Mouse (Mus musculus) A20 (cell line): ENCODE data around the gene Ptger1.

Experiments used
- DNase-seq: peaks from one replicate; pipeline ENCODE4 v3.0.0-alpha.2; 2011; ENCODE audit warnings: low read depth, low spot score

Ptger1 gene

DNA sequence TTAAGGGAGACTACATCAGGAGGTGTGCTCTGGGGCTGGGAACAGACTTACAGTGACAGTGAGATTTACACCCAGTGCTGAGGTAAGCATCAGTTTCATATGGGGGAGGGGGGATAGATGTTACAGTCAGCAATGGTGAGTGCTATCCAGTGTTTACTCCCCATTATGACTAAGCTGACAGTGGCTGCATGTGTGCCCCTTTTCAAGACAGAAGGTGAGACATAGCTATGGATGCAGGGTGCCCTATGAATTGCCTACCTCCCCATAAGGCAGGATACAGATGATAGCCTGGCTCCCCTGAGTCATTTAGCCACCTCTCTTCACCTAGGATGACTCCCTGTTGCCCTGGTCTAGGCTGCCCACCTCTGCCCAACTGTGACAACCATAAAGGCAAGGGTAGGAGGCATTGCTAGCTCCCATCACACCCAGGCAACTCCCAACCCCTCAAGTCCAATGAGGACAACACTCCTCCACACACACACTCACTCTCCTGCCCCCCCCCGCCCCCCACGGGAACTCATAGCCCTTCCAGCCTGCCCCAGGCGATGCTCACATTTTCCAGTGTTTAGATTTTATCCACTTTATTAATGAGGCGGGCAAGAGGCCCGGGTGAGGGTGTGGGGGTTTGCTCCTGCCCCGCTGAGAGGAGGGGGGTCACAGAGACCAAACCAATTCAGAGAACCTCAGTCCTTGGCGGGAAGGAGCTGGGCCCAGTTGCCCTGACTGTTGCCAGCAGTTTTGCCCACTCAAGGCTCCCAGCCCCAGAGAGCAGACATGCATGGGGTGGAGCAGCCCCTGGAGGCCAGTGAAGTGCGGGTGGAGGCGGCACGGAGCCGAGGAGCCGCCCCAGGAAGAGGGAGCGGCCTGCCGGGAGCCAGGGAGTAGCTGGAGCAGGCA lies at the start of gene Ptger1:
Ptger1 (plus strand) TSS at position 710 of the 897 bp plus-strand sequence.
- no peak for DNase-seq

DNA sequence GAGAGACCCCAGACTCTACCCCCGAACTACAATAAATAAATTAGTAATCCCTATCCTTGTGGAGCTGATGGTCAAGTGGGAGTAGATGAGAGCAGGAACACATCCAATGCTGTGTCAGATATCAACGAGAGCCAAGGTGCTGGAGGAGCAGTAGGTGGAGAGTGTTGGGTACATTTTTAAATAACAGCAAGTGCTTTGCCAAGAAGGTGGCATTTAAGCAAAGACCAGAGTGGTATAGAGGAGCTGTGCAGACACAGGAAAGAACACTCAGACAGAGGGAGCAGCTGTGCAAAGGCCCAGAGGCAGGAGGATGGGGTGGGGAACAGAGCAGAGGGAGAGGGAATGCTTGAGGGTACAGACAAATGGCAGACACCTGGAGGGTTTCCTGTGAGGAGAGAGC lies 49.4 kb upstream of the Ptger1 start:
- DNase-seq = no peak

DNA sequence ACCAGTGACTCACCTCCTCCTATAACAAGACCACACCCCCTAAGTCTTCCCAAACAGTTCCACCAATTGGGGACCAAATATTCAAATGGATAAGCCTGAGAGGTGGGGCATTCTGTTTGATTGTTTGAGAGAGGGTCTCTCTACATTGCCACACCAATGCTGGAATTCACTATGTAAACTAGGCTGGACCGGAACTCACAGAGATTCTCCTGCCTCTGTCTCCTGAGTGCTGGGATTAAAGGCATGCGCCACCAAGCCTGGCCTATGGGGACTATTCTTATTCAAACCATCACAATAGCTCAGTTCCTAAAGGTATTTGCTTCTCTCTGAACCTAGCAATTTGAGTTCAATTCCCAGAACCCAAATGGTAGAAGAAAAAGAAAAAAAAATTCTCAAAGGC lies 47.9 kb upstream of the Ptger1 start:
- DNase-seq = no peak

DNA sequence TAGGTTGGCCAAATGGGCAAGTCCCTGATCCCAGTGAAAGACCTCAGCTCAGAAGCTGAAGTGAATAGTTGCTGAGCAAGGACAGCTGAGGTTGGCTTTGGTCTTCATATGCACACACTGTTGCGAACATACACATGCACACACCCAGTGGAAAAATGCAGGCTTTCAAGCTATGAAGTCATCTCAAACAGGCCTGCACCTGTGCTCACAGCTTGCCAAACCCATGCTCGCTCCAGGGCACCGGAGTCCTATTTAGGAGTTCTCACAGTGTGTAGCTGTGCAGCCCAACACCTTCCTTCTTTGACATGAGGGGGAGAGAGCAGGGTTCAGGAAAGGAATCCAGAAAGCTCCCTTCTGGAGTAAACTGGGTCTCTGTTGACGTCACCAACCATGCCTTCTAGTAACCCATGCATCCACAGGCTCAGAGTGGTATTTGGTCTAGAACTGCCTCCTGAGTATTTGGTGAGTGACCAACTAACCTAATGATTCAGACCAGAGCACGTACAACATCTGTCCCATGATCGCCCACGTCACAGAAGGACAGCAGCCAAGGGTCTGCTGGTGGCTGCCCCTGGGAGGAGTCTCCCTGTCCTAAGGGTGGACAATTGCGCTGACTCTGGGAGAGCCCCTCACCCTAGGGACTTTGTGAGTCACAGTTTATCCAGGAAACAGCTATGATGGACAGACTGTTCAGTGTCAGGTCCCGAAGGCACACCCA lies 46.8 kb upstream of the Ptger1 start:
- DNase-seq = no peak

DNA sequence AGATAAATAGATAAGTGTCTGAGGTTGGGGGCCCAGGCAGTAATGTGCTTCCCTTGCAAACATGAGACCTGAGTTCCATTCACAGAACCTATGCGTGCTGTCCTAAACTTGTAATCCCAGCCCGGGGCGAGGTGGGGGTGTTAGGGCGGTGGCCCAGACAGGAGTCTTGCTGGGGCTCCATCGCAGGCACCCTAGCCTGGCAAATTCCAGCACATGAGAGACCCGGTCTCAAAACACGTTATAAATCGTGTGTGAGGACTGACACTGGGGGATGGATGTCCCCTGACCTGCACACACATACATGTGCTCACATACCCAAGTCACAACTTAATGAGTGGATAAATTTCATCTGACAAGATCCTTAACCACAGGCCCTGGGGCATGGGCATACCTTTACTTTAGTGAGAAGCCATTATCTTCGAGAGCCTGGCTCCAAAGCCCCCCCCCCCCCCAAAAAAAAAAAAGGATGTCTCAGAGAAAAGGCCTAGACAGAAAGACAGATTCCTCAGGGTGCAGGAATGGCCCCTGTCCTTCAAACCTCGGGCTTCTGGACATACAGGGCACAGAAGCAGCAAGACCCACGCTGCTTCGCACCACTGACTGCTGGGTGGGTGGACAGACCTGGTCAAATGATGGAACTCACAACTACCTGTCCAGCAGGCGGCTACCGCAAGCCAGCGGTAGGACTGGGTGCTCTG lies 44.6 kb upstream of the Ptger1 start:
- DNase-seq = no peak

DNA sequence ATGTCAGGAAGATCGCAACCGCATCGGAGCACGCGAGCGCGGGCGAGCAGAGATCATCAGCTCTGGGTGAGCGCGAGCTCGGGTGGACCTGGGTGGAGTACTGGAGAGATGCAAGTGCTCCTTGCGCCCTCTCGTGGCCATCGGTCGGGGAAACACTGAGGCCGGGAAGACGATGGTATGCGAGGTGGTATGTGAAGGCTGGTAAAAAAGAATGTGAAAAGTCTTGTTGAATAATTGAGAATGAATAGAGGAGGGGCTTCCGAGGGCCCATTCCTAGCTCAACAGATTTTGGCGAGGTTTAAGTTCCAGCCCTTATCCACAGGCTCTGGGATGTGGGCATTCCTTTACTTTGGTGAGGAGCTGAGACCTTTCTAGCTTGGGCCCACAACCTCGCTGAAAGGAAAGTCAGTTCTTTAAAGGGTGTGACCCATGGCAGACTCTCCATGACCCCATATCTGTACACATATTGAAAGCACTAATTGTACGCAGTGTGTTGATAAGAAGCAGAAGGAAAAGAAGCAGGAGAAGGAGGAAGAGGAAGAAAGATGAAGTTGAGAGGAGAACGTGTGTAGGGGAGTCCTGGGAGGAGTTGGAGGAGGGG lies 44.0 kb upstream of the Ptger1 start:
- peak; percentile 78 for DNase-seq

DNA sequence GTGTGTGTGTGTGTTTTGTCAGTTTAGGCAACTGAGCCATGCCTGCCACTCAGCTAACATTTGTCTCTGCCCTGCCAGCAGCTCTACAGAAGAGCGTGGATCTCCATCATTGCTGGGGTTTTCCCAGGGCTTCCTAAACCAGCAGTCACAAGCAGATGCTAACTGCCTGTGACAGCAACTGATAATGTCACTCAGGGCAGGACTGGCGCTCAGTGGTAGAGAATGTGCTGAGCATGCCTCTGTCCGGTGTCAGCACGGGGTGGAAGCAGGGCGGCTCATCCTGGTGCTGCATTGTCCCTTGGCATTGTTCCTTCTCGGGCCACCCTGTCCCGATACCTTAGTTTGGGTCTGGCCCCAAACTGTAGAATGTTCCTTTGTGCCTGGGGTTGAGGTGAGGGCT lies 42.9 kb upstream of the Ptger1 start:
- no peak for DNase-seq

DNA sequence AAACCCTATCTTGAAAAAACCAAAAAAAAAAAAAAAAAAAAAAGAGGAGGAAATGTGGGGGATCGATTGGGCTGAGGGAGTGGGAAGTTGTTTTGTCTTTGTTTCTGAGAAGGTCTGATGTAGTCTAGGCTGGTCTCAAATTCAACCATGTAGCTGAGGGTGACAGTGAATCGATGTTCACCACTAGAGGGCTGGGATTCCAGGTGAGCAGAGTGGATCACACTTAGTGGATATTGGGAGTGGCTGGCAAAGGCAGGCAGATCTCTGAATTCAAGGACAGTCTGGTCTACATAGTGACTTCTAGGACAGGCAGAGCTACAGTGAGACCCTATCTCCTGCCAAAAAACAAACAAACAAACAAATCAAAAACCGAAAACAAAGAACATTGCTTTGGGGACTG lies 41.7 kb upstream of the Ptger1 start:
- DNase-seq = no peak

DNA sequence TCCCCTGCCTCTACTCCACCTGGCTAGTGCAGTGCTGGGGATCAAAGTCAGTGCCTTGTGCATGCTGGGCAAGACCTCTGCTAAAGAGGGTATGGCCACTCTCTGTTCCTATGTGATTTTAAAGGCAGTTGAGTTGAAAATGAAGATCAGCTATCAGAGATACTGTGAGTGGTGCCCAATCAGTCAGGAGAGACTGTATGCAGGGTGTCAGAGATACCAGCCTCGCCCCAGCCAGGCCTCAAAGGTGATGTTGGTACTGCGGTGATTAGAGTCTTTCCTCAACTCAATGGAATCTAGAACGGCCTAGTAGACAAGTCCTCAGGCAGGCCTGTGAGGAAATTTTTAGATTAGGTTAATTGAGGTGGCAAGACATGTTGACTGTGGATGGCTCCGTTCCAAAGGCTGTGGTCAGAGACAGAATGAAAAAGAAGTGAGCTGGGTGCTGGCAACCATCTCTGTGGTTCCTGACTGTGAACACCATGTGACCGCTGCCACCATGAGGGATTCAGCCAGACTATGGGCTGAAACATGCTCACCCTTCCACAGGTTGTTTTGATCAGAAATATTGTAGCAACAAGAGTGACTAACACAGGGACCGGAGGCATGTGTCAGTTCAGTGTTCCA lies 40.7 kb upstream of the Ptger1 start:
- DNase-seq = no peak

DNA sequence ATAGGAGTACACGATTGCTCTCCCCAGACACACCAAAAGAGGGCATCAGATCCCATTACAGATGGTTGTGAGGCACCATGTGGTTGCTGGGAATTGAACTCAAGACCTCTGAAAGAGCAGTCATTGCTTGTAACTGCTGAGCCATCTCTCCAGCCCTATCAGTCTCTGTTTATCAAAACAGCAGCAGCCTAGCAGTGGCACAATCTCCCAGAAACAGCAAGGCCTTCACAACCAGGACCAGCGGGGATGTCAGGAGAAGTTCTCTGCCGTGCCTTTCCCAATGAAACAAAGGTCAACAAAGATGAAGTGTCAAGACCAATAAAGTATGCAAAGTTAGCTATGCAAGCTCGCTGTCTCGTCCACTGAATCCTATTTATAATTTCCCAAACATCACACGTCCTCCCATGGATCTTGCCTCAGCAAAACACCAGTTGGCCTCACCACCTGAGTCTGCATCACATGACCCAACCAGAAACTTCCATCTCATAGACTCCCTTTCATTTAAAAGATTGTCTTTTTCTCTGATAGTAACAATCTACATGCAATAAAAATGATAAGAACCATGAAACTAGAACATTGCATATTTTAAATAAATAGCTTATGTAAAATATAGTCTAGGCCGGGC lies 34.3 kb upstream of the Ptger1 start:
- no peak for DNase-seq

DNA sequence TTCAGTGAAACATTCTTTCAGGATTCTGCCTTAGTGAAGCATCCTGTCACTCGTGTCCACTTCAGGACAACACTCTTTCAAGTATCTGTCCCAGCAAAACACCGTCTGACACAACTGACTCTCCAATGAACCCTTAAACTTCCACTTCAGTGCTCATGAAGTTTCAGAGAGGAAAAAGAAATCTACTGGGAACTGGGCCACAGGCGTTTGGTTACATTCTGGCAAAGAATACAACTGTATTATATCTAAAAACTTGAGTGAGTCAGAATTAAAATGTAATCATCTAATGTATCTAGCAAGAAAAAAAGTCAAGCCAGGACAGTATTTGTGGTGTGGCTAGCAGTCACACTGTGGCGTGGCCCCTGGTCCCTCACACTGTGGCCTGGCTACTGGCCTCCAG lies 27.6 kb upstream of the Ptger1 start:
- no peak for DNase-seq

DNA sequence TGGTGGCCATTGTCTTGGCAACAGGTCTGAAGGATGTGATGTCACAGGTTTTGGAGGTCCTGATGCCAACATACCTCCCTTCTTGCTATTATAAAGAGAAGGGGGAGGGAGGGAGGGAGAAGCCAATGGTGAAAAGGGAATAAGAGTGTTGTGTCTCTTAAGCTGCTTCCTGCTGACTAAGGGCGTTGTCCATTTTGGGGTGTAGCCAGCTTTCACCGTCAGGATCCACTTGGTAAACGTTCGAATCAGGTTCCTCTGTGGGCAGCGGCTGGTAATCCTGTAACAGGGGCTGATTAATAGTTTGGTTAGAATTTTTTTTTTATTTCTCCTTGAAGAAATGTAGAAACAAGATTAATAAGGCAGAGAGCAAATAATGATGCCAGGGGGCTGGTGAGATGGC lies 26.8 kb upstream of the Ptger1 start:
- DNase-seq = no peak

DNA sequence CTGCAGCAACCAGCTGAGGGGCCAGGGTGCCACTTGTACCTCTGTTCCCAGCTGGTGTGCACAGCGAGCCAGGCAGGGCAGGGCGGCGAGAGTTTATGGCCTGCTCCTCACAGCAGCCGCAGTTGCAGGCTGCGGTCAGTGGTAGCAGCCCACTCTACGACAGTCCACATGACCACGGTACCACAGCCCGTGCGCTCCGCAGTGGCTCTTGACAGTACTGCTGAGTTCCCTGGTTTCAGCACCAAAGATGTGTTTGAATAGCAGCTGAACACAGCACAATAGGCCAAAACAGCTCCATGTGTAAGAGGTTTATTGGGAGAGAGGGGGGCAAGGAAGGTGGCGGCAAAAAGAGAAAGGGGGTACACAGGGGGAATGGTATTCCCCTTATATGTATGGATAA lies 19.0 kb upstream of the Ptger1 start:
- no peak for DNase-seq

DNA sequence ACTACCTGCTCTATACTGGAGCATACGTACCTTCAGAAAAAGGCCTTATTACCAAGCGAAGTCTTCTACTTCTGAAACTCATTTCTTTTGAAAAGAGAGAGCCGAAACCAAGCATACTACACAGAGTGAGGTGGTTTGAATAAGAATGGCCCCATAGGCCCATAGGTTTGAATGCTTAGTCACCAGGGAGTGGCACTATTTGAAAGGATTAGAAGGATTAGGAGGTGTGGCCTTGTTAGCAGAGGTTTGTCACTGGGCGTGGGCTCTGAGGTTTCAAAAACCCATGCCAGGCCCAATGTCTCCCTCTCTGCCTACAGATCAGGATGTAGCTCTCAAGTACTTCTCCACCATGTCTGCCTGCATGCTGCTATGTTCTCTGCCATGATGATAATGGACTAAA lies 18.4 kb upstream of the Ptger1 start:
- DNase-seq = no peak

DNA sequence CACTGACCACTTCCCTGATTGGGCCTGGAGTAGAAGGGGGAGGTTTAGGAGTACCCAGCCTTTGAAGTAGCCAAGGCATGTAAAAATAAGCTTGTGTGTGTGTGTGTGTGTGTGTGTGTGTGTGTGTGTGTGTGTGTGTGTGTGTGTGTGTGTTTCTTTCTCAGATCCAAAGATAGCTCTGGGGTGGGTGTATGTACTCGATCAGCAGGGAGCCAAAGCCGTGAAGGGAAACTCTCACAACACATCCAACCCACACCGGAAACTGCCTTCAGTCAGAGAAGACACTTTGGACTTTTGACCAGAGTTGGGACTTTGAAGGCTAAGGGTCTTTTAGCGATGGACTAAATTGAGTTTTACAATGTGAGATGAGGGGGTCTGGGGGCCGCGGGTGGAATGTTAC lies 16.8 kb upstream of the Ptger1 start:
- no peak for DNase-seq

DNA sequence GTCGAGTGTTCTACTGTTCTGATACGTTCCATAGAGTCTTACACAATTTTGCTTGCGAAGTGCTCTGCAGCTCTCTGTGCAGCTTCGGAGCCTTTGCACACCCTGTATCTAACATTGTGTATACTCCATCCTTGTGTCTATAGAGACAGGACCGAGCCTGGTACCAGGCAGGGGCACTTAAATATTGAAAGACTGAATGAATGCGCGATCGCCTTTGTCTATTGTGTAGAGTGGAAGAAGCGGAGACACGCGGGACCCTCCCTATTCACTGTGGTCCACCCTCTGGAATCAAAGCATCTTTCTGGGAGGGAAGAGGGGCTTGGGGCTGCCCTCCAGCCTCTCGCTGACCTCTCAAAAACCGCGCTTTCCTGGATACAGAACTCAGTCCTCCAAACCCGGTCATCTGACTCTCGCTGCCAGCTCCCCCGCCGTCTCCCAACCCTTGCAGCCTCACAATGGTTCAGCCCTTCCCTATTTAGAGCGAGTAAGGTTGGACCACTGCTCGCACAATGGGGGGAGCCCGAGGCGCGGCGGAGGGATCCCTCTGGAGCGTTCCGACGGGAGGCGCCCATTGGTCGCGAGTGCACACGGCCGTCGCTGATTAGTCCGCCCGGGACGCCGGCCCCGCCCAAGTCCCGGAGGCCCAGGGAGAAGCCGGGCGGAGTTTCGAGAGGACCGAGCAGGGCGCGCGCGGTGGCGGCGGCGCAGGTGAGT lies 14.3 kb upstream of the Ptger1 start, which contains the start of gene Gipc1:
Gipc1 (plus strand) TSS at position 648 of the 714 bp plus-strand sequence.
- peak; percentile 98 for DNase-seq

DNA sequence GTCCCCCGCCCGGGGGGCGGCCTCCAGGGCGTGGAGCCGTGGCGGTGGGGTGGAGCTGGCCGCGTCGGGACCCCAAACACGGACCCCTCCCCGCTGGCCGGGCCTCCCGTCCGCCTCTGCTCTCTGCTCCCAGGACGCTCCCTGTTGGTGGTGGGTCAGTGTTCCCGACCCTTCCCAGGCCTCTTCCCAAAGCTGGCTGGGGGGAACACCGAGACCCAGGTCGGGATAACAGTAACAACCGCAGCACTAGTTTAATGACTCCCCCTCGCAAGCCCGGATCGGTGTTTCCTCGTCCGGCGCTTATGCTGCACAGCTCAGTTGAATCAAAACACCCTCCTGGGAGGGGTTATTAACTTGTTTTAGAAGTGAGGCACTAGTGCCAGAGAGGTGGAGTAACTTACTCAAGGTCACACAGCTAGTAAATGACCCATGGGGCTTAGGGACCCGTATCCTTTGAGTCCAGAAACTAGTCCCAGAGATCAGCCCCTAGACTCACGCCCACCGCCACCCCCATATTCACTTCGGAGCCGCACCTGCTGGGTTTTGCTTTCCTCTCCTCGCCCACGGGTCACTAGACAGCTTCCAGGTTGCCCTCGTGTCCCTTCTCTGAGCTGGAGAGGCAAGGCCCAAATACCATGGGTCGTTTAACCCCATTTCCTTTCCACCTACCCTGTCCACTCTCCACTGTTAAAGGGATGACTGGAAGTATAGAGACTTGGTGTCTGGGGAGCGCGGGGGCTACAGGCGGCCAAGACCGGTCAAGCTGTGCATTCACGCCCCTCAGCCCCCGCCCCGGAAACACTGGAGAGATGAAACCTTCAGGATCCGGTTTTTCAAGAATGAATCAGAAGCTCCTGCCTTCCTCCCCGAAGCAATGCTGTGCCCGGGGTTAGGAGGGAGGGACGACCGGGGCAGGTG lies 13.5 kb upstream of the Ptger1 start:
- DNase-seq = no peak

DNA sequence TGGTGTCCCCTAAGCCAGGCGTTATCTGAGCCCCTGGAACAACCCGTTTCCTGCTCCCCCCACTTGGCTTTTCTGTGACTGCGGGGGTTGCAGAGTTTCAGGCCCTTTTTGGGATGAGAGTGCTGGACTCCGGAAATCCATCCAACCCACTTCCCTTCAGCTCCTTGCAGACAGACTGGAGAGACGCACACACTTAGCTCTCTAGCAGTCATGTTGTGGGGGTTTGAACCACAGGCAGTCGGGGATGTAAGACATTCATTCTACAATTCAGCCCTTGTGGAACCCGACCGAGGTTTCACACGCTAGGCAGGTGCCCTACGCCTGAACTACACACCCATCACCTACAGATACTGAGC lies 12.8 kb upstream of the Ptger1 start:
- DNase-seq = no peak

DNA sequence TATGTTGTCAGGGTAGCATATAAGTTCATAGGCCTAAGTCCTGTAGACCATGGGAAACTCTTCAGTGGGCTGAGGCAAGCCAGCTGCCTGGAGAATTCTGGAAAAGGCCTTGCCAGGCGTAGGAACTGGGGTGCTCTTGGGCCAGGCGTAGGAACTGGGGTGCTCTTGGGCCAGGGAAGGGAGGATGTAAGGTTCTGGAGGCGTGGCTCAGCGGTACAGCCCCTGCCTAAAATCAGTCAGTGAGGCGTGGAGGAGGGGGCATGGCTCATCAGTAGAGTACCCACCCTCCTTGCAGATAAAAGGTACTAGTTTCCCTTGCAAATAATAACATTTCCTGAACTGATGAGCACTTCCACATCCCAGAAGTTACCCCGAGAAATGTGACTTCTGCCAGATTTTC lies 11.8 kb upstream of the Ptger1 start:
- no peak for DNase-seq
